Mouse (Mus musculus) activated CD4-positive, CD25-positive, alpha-beta regulatory T cell, adult 4 months (primary cell): ENCODE results near the gene Fam198b. TPM values are rescaled to one million over a fixed set of nuclear protein-coding genes. Genes with fewer than 3 reads are reported as not detected.

ENCODE experiments used
- ATAC-seq: one replicate; pipeline ENCODE4 v1.8.0; 2017
- polyA plus RNA-seq, 2 experiments: library from polyadenylated mRNA; unstranded; fragments of 100-300 nt; shearing (Covaris generic); gene quantifications; one replicate each; pipeline ENCODE4 v1.2.1; 2017

Gene Fam198b
- polyA plus RNA-seq, 2 experiments from 2014 or later = 0.09 TPM; not detected in 1

GRCm38 (mm10) chr3:79983961-79984419, 99.7 kb downstream of the Fam198b start:
- ATAC-seq = no peak

GRCm38 (mm10) chr3:79984542-79984941, 100.2 kb downstream of the Fam198b start:
- ATAC-seq = no peak

DNA sequence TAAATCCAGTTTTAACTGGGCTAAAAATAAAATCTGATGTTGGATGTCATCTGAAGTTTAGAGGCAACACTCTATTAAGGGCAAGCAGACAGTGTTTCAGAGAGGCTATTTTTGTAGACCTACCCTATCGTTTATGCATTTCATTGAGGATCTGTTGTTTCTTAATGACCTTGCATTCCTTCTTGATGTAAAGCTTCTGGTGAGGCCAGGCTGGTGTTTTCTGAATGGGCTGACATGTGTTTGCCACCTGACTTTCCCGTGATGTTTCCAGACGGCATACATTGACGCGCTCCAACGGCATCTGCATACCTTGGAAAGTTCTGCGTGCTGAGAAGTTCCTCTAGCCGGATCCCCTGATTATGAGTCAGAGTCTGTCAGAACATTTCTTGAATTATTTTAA, 104.9 kb downstream of the Fam198b start:
- ATAC-seq = no peak

DNA sequence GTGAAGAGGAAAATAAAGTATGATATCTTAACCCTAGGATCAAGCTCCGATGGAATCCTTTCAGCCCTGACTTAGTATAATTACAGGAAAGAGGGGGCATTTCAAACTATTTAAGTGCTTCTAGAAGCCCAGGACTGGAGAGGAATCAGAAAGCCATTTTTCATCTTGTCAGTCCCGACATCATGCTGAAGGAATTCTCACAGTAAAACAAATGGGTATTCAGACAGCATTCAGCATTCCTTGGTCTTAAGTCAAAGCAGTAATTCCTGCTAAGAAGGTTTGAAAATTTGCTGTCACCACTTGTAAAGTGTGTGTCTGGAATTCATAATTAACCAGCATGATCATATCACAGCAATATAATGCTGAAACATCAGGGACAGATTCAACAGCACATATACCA, 105.6 kb downstream of the Fam198b start:
- no peak for ATAC-seq

DNA sequence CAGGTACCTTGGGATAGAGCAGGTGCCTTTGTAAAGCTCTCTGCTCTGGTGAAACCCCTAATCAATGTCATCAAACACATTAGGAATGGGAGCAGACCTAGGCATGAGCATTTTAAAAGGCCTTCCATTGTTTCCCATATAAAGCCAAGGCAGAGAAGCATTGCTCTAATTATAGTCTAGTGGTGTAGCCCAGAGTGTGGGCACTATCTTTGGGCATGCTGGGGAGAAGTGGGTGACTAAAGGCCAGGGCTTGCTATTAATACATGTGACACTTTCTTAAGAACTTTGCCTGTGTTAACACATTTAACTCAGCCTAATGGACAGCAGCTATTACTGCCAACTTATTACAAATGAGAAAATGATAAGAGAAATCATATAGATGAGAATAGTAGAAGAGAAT, 106.1 kb downstream of the Fam198b start:
- no peak for ATAC-seq

- ATAC-seq = no peak
Measured at GRCm38 (mm10) chr3:79994029-79994539, 109.8 kb downstream of the Fam198b start.

DNA sequence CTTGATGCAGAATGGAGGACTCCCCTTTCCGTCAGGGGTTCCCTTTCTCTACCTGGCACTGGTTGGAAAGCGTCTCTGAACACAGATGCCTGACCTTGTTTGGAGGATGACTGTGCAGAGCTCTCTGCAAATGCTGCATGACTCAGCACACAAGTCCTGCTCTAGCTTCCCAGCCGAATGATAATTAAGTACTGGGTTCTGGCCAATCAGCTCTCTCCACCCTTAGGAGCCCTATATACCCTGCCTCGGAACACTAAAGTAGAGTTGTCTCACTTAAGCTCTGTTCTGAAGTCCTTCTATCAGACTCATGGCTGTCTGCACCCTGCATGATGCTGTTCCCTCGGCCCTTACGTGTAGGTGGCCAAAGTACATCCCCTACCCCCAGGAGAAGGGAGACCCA, 111.4 kb downstream of the Fam198b start:
- ATAC-seq = no peak

Other genes with a start within 250 kb of the Fam198b start
- gene Rxfp1, start 146.7 kb upstream of the Fam198b start, polyA plus RNA-seq = not detected
- not detected for gene Tmem144, start 31.8 kb upstream of the Fam198b start, polyA plus RNA-seq